Mouse (Mus musculus) lung, postnatal 10 days (tissue): ENCODE results near the gene Taar7a.

ENCODE experiments used
- DNase-seq: peaks from one replicate; pipeline ENCODE4 v3.0.0; 2021

The Taar7a gene

DNA sequence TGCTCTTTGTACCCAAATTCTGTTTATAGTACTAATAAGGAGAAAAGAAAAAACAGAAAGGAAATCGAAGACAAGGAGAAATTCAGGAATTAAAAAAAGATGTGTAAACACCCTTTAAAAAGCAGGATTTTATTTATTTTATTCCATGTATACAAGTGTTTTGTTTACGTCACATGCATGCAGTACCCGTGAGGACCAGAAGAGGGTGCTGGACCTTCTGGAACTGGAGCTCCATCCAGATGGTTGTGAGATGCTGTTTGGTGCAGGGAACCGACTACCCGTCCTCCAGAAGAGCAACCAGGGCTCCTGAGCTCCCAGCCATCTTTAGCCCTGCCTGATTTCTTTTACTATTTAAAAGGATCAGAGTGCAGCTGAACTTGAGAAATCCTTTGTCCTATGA, 50.8 kb downstream of the Taar7a start:
- no peak for DNase-seq
